Mouse (Mus musculus): Measurements from ENCODE around the gene Ltbp1.

Gene Ltbp1

GRCm38 (mm10) chr17:75180956-75181588 lies 175.7 kb downstream of the Ltbp1 start:
- DNase-seq = no peak

GRCm38 (mm10) chr17:75182319-75183001 lies 177.1 kb downstream of the Ltbp1 start:
- no peak for DNase-seq

GRCm38 (mm10) chr17:75186732-75187509 lies 181.6 kb downstream of the Ltbp1 start:
- DNase-seq = no peak

- no peak for DNase-seq
Measured at GRCm38 (mm10) chr17:75196952-75197351, 191.6 kb downstream of the Ltbp1 start.

GRCm38 (mm10) chr17:75198767-75199166 lies 193.4 kb downstream of the Ltbp1 start:
- no peak for DNase-seq

- no peak for DNase-seq
Measured at GRCm38 (mm10) chr17:75199694-75200093, 194.3 kb downstream of the Ltbp1 start.

GRCm38 (mm10) chr17:75202314-75202713 lies 196.9 kb downstream of the Ltbp1 start:
- no peak for DNase-seq

- no peak for DNase-seq
Measured at GRCm38 (mm10) chr17:75204065-75204464, 198.7 kb downstream of the Ltbp1 start.

- DNase-seq = no peak
Measured at GRCm38 (mm10) chr17:75206281-75206680, 200.9 kb downstream of the Ltbp1 start.

- no peak for DNase-seq
Measured at GRCm38 (mm10) chr17:75208164-75208698, 202.9 kb downstream of the Ltbp1 start.

- no peak for DNase-seq
Measured at GRCm38 (mm10) chr17:75210526-75210925, 205.2 kb downstream of the Ltbp1 start.

GRCm38 (mm10) chr17:75216362-75216761 lies 211.0 kb downstream of the Ltbp1 start:
- DNase-seq = no peak

GRCm38 (mm10) chr17:75218700-75219099 lies 213.3 kb downstream of the Ltbp1 start:
- no peak for DNase-seq

GRCm38 (mm10) chr17:75228321-75228720 lies 223.0 kb downstream of the Ltbp1 start:
- DNase-seq = no peak

- no peak for DNase-seq
Measured at GRCm38 (mm10) chr17:75233206-75233605, 227.8 kb downstream of the Ltbp1 start.

GRCm38 (mm10) chr17:75233923-75234322 lies 228.6 kb downstream of the Ltbp1 start:
- DNase-seq = no peak

- DNase-seq = peak; percentile 17
Measured at GRCm38 (mm10) chr17:75235781-75236180, 230.4 kb downstream of the Ltbp1 start.

GRCm38 (mm10) chr17:75236543-75236942 lies 231.2 kb downstream of the Ltbp1 start:
- DNase-seq = no peak

GRCm38 (mm10) chr17:75237456-75237855 lies 232.1 kb downstream of the Ltbp1 start:
- no peak for DNase-seq

GRCm38 (mm10) chr17:75238655-75239054 lies 233.3 kb downstream of the Ltbp1 start:
- DNase-seq = no peak

GRCm38 (mm10) chr17:75239545-75239944 lies 234.2 kb downstream of the Ltbp1 start:
- DNase-seq = no peak

- DNase-seq = no peak
Measured at GRCm38 (mm10) chr17:75242086-75242485, 236.7 kb downstream of the Ltbp1 start.

GRCm38 (mm10) chr17:75243221-75243620 lies 237.9 kb downstream of the Ltbp1 start:
- no peak for DNase-seq

GRCm38 (mm10) chr17:75244148-75244547 lies 238.8 kb downstream of the Ltbp1 start:
- DNase-seq = no peak
